Mouse (Mus musculus): ENCODE results near the gene Arhgap28.

Arhgap28 gene

DNA sequence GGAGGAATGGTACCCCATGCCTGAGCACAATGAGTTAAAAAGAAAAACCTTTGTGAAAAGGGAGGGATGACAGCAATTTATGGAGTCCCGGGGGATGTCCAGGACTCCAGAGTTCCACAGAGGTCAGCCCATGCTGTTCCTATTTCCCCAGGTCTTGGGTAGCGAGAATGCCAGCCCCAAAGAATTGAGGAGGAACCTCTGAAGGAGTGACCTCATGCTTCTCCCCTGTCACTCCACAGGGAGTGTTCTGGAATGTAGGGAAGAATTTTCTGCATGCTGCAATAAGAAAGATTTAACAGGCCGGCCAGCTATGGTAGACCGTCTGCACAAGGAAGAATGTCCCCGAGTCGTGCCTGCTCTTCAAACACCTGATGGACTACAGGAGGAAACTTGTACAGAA is 72.5 kb downstream of the Arhgap28 start:
- DNase-seq: no peak

DNA sequence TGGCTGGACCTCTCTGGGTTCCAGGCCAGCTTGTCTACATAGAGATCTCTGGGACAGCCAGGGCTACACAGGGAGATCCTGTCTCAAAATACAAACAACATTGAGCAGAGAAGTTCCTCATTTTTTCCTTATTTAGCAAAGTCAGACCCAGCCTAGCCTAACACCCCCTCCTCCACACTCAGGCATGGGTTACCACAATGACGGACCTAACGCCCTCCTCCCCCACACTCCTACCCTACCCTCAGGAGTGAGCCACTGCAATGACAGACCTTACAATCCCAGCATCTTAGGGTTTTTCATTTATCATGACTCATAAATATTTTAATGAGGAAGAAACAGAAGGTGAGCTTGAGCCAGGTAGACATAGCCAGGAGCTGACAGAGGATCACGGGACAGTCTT is 73.0 kb downstream of the Arhgap28 start:
- no peak for DNase-seq

DNA sequence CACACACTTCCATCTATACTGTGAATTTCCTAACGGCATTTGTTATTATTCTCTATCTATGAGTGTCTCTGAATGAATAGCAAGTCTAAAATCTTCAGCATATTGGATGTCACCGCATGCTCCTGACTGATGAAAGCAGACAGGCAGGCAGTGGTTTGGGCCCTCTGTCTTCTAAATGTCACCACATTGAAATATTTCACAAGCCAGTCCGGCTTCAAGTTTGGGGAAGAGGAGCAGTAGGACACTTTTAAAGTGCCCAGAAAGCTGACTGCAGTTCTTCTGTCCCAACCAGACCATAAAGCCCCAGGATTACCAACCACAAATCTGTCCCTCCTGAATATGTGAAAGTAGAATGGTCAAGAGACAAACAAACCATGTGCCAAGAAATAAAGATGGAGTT is 73.5 kb downstream of the Arhgap28 start:
- no peak for DNase-seq

- DNase-seq: no peak
Measured at GRCm38 (mm10) chr17:67928280-67928679, 75.6 kb downstream of the Arhgap28 start.

DNA sequence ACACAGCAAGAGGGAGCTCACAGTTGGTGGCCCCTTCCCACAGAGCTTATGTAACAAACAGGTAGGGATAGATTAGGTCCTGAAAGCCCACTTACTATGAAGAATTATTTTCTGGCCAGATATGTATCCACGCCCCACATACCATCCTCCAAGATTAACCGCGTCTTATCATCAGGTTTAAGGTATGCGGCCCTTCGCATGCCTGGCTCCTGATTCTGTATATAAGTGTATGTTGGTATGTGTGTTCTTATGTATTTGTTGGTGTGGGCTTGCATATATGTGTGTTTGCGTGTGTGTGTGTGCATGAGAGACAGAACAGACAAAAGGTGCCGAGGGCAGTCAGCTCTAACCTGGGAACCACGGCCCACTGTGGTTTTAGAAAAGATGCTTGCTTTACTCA is 76.1 kb downstream of the Arhgap28 start:
- DNase-seq: no peak

DNA sequence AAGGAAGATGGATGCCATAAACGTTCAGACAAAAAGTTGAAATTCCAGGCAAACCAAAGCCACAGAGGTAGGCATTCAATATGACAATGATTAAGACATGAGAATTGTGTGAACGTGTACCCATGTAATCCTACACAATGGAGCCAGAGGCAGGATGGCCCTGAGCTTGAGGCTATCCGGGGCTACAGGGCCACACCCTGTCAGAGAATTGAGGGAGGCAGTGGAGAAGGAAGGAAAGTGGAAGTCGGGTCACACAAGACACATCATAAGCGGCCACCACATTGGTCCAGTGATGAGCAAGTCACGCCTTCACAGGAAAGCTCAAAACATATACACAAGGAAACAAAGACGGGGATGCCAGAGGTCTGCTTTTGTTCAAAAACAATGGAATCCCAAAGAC is 84.0 kb downstream of the Arhgap28 start:
- DNase-seq: no peak

DNA sequence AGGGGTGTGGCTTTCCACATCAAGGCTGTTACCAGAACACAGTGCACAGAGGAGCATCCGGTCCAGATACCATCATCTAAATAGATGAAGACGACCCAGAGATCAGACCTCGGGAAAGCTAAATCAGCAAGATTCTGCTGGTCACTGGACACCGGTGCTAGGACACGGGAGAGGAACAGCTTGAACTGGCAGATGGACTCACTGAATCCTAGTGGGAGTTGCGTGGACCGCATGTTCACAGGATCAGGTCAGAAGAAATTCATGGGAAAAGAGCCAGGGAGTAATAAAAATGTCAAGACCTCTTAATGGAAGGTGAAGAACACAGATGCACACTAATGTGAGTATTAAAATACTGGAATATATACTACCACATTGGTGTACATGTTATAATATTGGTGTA is 85.7 kb downstream of the Arhgap28 start:
- DNase-seq: no peak

DNA sequence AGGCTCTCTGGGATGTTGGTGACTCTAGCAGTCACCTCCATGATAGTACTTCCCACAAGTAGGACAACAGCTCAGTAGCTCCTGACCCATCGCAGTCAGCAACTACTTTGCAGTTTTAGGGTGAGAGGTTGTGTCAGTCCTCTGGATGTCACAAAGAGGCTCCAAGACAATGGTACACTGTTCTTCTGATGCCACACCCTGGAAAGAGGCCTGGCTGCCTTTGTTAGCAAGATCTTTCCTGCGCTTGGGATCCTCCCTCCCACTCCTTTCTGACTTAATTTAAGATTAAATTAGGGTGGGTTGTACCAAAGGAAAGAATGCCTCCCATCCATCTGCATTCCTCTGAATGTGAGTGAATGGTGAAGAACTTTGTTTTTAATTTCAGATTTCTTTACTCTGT is 87.0 kb downstream of the Arhgap28 start:
- DNase-seq: no peak

DNA sequence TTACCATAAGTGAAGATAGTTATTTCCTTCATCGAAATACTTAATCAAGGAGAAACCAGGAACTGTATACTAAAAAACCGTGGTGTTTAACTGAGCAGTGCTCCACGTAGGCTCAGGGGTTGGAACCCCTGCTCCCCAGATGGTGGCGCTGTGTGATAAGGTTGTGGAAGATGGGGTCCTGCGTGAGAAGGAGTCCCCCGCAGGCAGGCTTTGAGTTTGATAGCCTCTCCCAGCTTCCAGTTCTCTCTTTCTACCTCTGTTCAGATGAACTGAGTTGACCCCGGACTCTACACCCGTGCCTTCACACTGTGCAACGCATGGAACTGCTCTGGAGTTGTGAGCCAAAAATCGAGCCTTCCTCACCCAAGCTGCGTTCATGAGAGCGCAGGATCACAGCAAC is 91.3 kb downstream of the Arhgap28 start:
- peak; percentile 17 for DNase-seq

DNA sequence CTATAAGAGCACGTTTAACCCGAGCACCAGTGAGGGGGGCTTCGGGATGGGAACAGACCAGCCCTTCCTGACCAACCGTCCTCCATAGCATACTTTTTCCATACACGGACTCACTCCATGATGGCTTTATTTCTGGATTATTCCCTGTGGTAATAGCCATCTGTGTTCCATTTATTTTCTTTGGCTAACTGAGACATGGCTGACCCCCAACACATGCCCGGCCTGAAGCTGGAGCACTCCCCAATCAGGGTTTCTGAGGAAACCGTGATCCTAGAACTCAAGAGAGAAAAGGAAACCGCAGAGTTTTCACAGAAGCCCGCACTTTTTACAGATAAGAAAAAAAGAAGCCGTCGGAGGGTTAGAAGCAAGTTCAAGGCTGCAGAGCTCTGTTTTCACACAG is 91.9 kb downstream of the Arhgap28 start:
- DNase-seq: no peak

GRCm38 (mm10) chr17:67908537-67908936 is 95.4 kb downstream of the Arhgap28 start:
- DNase-seq: no peak

- DNase-seq: no peak
Measured at GRCm38 (mm10) chr17:67908137-67908536, 95.8 kb downstream of the Arhgap28 start.

DNA sequence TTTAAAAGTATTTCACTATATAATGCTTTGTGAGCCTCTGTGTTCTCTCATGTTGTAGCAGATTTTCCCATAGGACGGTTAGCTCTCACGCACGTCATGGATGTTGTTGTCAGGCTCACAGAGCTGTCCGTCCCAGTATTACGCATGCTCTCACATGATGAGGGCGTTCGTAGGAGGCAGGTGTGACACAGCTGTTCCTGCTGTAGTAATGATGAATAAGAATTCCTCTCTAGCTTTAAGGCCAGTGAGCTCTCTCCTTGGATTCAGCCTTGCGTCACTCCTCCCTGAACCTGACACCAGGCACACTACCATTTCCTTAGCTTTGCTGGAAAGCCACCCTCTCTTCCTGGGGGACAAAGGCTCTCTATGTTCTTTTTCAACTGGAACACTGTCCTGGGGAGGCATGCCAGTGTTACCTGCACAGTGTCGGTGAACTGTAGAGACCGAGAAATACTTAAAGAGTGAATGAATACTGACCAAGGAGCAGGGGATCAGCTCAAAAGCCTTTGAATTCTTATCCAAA is 96.3 kb downstream of the Arhgap28 start:
- no peak for DNase-seq

DNA sequence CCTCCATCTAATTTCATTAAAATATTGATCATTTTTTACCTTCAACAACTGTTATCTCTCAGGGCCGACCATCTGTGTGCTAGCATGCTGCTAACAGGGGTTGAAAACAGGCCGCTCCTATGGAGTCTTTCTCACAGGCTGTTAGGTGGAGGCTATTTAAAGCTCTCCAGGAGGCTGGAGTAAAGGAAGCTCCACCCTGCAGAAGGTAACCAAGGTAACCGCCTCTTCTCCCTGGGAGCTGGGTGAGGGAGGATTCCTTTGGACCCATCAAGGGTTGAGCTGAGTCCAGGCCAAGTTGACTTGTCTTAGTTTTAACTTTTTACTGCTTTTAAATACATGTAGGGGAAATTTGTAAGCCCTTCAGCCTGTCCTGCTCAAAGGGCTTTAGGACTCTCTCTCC is 97.7 kb downstream of the Arhgap28 start:
- DNase-seq: no peak

- no peak for DNase-seq
Measured at GRCm38 (mm10) chr17:67904315-67904944, 99.5 kb downstream of the Arhgap28 start.

DNA sequence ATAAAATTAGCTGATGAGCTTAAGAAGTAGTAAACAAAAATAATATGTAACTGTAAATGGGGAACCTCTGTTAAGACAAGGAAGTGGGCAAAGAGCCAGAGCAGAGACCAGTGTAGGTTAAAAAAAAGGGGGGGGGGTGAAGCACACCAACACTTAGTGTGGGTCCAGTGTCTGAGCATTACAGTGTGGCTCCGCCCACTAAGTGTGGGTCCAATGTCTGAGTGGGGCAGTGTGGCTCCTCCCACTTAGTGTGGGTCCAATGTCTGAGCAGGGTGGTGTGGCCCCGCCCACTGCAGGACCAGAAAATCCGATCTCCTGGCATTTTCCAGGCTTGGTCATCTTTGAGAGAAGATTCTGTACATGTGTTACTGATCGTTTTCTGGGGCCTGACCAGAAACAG is 101.1 kb downstream of the Arhgap28 start:
- no peak for DNase-seq

- DNase-seq: no peak
Measured at GRCm38 (mm10) chr17:67901161-67901560, 102.8 kb downstream of the Arhgap28 start.

DNA sequence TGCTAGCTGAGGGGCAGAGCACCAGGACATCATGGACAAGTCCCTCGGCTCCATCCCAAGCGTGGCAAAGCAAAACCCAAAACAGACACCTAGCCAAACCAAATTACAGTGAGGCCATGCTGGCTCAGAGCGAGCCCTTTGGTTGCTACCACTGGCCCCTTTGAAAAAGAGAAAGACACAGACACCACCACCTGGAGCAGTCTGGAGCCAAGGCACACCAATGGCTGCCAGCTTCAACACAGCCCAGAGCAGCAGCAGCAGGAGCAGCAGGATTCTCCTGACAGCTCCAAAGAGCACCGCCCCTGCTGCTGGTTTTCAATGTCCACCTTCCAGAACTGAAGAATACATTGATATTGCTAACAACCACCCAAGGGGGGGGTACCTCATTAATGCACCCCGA is 104.5 kb downstream of the Arhgap28 start:
- DNase-seq: no peak

DNA sequence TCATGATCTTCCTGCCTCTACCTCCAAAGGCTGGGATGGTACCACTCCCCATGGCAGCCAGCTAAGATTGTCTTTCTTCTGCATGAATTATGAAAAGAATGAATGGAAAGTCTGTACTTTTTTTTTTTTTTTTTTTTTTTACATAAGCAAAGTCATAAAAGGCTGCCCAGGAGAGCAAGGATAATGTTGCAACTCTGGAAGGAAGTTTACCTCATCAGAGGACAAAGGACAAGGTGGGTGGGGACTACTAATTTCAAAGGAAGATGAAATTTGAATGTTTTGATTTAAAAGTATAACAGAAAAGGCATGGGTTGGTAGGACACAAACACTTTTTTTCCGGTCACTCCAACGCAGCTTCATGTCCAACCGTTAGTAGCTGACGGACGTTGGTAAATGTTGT is 107.5 kb downstream of the Arhgap28 start:
- DNase-seq: no peak

DNA sequence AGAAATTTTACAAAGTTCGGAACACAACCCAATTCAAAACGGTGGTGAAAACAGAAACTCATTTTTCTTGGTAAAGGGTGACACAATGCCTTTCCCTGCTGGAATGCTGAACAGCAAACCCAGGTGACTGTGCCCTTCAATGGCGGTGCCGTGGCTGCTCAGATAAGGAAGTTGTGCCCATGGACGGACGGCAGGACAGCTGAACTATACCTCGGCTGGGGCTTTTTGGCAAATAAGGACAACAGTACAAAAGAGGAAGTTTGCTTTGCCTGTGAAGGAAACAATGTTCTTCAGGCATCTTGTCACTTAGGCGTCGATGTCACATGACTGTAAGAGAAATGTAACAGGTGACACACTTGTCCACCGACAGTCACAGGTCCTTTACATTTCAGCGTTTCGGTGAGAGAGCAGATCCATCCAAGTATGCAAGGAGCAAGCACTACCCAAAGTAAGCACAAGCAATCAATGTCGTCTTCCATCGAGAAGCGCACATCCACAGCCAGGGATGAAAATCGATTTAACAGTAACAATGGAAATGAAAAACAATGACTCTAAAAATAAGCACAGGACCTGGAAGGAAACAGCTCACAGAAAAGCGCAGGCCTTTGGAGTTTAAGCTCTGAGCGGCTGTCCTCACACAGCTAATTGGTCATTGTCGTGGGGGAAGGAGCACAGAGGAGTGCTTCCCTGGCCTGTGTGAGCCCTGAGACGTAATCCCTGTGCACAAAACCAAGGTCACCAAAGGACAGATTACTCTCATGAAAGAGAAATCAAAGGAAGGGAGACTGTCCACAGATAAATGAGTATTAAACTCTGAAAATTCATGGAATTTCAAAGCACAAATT is 114.2 kb downstream of the Arhgap28 start:
- DNase-seq: no peak

GRCm38 (mm10) chr17:67888081-67888480 is 115.8 kb downstream of the Arhgap28 start:
- DNase-seq: no peak

- DNase-seq: no peak
Measured at GRCm38 (mm10) chr17:67886326-67886725, 117.6 kb downstream of the Arhgap28 start.

DNA sequence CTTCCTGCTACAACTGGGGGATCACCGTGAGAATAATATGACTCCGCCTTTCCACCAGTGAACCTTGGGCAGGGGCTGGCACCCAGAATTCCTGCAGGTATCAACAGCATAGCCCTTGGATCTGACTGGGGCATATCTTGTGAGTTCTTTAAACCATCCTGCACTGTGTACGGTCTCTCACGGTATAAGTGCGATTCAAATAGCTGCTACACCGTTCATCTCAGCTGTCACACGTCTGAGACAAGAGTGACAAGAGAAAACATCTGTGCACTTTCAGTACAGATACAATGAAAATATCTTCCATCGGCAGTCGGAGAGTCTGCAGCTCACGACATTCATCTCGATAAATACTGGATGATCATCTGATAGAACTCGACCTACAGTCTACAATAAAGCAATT is 126.3 kb downstream of the Arhgap28 start:
- no peak for DNase-seq

All from kidney, adult 18-20 months (tissue).